Mouse (Mus musculus) limb, embryonic 11.5 days (tissue): Measurements from ENCODE around the gene Slc25a11. TPM values are rescaled to one million over a fixed set of nuclear protein-coding genes. Genes with fewer than 3 reads are reported as not detected.

Experiments used
- ATAC-seq: fragments of 200-750 bp; cut with Nextera tagmentation; 2 replicates; pipeline ENCODE4 v1.8.0; 2017; ENCODE audit warnings: low read depth; ENCODE audit not compliant: insufficient number of reproducible peaks, low FRiP score, low TSS enrichment
- DNase-seq: peaks from one replicate; pipeline ENCODE4 v3.0.0-alpha.2; 2015; ENCODE audit warnings: low spot score
- H3K27ac ChIP-seq: fragments of 300-500 bp; sonication (generic); replicated peaks from 2 replicates; pipeline ENCODE4 v1.5.1; 2014; ENCODE audit warnings: low read depth, mild to moderate bottlenecking, low read length
- H3K27me3 ChIP-seq: fragments of 300-500 bp; sonication (generic); 2 replicates; pipeline ENCODE4 v1.6.1; 2014; ENCODE audit warnings: mild to moderate bottlenecking, low read length, mixed read lengths; ENCODE audit not compliant: control insufficient read depth, insufficient read depth
- H3K36me3 ChIP-seq: fragments of 300-500 bp; sonication (generic); 2 replicates; pipeline ENCODE4 v1.6.1; 2014; ENCODE audit warnings: mild to moderate bottlenecking, low read length, moderate library complexity, mixed read lengths; ENCODE audit not compliant: control insufficient read depth, insufficient read depth
- H3K4me1 ChIP-seq: fragments of 300-500 bp; sonication (generic); 2 replicates; pipeline ENCODE4 v1.6.1; 2014; ENCODE audit warnings: low read length, mixed read lengths; ENCODE audit not compliant: control insufficient read depth, insufficient read depth
- H3K4me2 ChIP-seq: fragments of 300-500 bp; sonication (generic); 2 replicates; pipeline ENCODE4 v1.6.1; 2014; ENCODE audit warnings: low read depth, mild to moderate bottlenecking, moderate library complexity; ENCODE audit not compliant: severe bottlenecking
- H3K4me3 ChIP-seq: fragments of 300-500 bp; sonication (generic); 2 replicates; pipeline ENCODE4 v1.5.1; 2014; ENCODE audit warnings: low read depth, low read length
- H3K9ac ChIP-seq: fragments of 300-500 bp; sonication (generic); 2 replicates; pipeline ENCODE4 v1.6.1; 2014; ENCODE audit warnings: mild to moderate bottlenecking, low read length
- H3K9me3 ChIP-seq: fragments of 300-500 bp; sonication (generic); 2 replicates; pipeline ENCODE4 v1.6.1; 2016; ENCODE audit warnings: low read length; ENCODE audit not compliant: control insufficient read depth
- WGBS: fragments of 180-500 bp; shearing (Covaris S2); extraction: QIAGEN DNeasy Blood & Tissue Kit; methylation state at CpG from one replicate; pipeline ENCODE4 v1.1.7; 2014; 5-methylcytosine and 5-hydroxymethylcytosine counted together
- polyA plus RNA-seq: library from polyadenylated mRNA; unstranded; fragments of >200 nt; fragmentation: Nextera tagmentation; extraction: Ambion mirVana; gene quantifications from 2 replicates; pipeline ENCODE4 v1.2.1, GENCODE M21; 2014

Slc25a11 gene
- polyA plus RNA-seq, 1 experiment from 2014 or later: 148 TPM

DNA sequence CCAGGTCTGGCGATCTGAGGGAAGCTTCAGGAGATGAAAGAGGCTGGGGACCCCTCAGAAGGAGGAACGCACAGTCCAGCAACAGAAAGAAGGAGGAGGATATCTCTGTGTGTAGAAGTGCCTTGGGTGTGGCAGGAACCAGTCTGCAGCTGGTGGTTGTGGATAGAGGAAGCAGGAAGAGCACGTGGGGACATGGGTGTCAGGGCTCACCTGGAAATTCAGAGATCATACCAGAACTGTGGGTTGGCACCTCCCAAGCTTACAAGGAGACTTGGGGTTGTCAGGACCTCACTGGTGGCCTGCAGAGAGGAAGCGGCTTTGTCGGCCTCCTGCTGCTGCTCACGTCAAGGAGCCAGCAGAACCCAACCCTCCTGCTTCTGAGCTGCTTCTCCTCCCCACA is 50.0 kb downstream of the Slc25a11 start:
- no peaks in the 10 kb centered on the region for H3K4me1 ChIP-seq
- no peaks in the 10 kb centered on the region for H3K9me3 ChIP-seq
- ATAC-seq (no peak), DNase-seq (no peak)
- H3K9ac ChIP-seq: no peak overlapping the region
- no peaks in the 10 kb centered on the region for H3K27me3 ChIP-seq
- H3K4me3 ChIP-seq: no peak overlapping the region
- peaks cover 12% of the 10 kb centered on the region; the same call in 1 of the 2 replicates for H3K36me3 ChIP-seq
- no peak overlapping the region for H3K4me2 ChIP-seq
- 85% methylated on average over 6 of the region's 6 CpGs for WGBS
- H3K27ac ChIP-seq: no peak overlapping the region

DNA sequence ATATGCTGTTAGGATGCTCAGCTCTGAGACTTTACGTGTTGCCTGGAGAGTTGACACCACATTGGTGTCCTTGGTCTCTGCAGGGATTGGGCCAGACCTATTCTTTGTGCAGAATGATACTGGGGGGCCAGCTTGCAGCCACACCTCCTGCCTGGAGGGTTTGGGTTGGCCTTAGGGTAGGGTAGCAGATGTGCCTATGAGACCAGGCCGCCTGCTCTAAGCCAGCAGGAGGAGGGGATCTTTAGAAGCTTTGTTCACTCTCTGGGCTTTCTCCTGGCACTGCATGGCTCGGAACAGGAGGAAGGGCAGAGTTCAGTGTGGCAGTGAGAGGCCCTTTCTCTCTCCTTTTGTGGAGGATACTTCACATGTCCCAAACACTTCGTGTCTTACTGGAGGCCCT is 51.2 kb downstream of the Slc25a11 start:
- 73% methylated on average over 4 of the region's 4 CpGs for whole genome bisulfite sequencing
- H3K9ac ChIP-seq: no peak overlapping the region
- H3K27ac ChIP-seq: no peak overlapping the region
- no peak overlapping the region for H3K4me3 ChIP-seq
- no peaks in the 10 kb centered on the region for H3K9me3 ChIP-seq
- no peaks in the 10 kb centered on the region for H3K27me3 ChIP-seq
- H3K4me2 ChIP-seq: no peak overlapping the region
- DNase-seq: no peak
- H3K36me3 ChIP-seq: peaks cover 11% of the 10 kb centered on the region; the same call in 1 of the 2 replicates
- no peaks in the 10 kb centered on the region for H3K4me1 ChIP-seq
- ATAC-seq: no peak

DNA sequence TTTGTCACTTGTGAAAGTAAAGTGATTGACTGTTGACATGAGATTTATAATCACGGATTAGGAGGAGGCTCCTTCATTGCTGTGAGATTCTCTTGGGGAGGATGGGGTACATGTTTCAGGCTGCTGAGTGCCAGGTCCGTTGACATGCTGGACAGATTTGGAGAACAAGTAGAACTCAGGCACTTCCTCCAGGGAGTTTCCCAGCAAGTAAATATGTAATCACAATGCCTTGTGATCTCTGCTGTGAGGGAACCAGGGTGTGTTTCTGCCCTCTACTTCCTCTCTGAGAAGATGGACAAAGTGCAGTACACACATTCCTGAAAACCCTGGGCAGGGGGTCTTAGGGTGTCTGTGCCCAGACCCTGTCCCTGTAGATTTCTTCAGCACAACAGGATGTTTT is 51.6 kb downstream of the Slc25a11 start:
- DNase-seq (no peak), ATAC-seq (no peak)
- no peak overlapping the region for H3K9ac ChIP-seq
- no peak overlapping the region for H3K4me3 ChIP-seq
- WGBS: 78% methylated on average over 2 of the region's 2 CpGs
- no peaks in the 10 kb centered on the region for H3K27me3 ChIP-seq
- no peak overlapping the region for H3K4me2 ChIP-seq
- H3K4me1 ChIP-seq: no peaks in the 10 kb centered on the region
- H3K36me3 ChIP-seq: peaks cover 11% of the 10 kb centered on the region; the same call in 1 of the 2 replicates
- no peaks in the 10 kb centered on the region for H3K9me3 ChIP-seq
- no peak overlapping the region for H3K27ac ChIP-seq

DNA sequence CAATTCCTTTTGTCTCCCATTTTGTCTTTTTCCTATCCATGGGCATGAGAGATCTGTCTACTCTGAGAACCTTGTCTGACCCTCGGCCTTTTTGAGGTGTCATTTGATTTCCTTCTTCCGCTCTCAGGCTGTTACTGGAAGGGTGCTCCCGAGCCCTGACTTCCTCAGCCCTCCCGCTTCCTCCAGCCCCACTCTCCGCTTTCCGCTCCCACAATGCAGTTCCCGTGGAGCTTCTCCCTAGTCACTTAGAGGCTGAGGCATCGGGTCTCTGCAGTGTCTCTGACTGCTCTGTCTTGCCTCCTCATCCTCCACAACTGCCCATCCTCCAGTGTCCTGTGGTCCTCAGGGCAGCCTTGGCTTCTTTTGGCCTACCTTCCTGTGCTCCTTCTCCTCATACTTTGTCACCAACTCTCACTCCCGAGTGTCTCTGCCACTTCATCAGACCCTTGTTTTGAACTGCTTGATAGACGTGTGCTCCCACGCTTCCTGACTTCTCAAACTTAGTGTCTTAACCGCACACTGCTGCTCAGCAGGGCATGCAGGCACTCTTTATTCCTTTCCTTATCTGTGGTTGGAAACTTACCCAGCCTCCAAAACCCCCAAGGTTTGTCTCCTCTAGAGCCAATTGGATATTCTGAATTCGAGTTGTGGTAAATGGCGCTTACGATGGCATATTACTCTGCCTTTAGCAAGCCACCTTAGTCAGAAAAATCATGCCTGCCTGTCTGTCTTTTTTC is 52.9 kb downstream of the Slc25a11 start:
- Histone ChIP-seq H3K4me2 (no peak overlapping the region), H3K27me3 (no peaks in the 10 kb centered on the region), H3K4me1 (no peaks in the 10 kb centered on the region), H3K27ac (no peak overlapping the region), H3K36me3 (peaks cover 9% of the 10 kb centered on the region; the same call in 1 of the 2 replicates), H3K4me3 (no peak overlapping the region), H3K9me3 (no peaks in the 10 kb centered on the region), H3K9ac (no peak overlapping the region)
- DNase-seq (no peak), ATAC-seq (no peak)
- 83% methylated on average over 15 of the region's 15 CpGs for WGBS

Other genes with a start within 250 kb of the Slc25a11 start
- gene Pelp1, start 237.4 kb downstream of the Slc25a11 start, polyA plus RNA-seq: 45.2 and 50.8 TPM in 2 replicates
- 21.9 and 30.3 TPM in 2 replicates for gene Arrb2, start 214.8 kb downstream of the Slc25a11 start, polyA plus RNA-seq
- 46.5 and 50.1 TPM in 2 replicates for gene Med11, start 195.6 kb downstream of the Slc25a11 start, polyA plus RNA-seq
- gene Zmynd15, start 188.0 kb downstream of the Slc25a11 start, polyA plus RNA-seq: 0.15 and 0.41 TPM in 2 replicates
- gene Cxcl16, start 187.5 kb downstream of the Slc25a11 start, polyA plus RNA-seq: 1.0 and 1.4 TPM in 2 replicates
- gene Tm4sf5, start 142.2 kb downstream of the Slc25a11 start, polyA plus RNA-seq: 0.49 and 0.64 TPM in 2 replicates
- gene Vmo1, start 132.9 kb downstream of the Slc25a11 start, polyA plus RNA-seq: 0.55 TPM in 1 of 2 replicates, not detected in the other
- gene Gltpd2, start 128.3 kb downstream of the Slc25a11 start, polyA plus RNA-seq: 0.39 and 0.50 TPM in 2 replicates
- gene Psmb6, start 122.1 kb downstream of the Slc25a11 start, polyA plus RNA-seq: 964 and 999 TPM in 2 replicates
- gene Gm40193, start 114.5 kb downstream of the Slc25a11 start, polyA plus RNA-seq: not detected in 2 replicates
- gene Pld2, start 107.4 kb downstream of the Slc25a11 start, polyA plus RNA-seq: 2.4 and 3.9 TPM in 2 replicates
- gene Mink1, start 84.6 kb downstream of the Slc25a11 start, polyA plus RNA-seq: 21.2 and 22.7 TPM in 2 replicates
- not detected in 2 replicates for gene 4930544D05Rik, start 31.6 kb downstream of the Slc25a11 start, polyA plus RNA-seq
- gene Chrne, start 28.3 kb downstream of the Slc25a11 start, polyA plus RNA-seq: not detected in 2 replicates
- 1.2 and 1.3 TPM in 2 replicates for gene Gp1ba, start 8.4 kb downstream of the Slc25a11 start, polyA plus RNA-seq
- 89.5 and 99.1 TPM in 2 replicates for gene Rnf167, start 244 bp downstream of the Slc25a11 start, polyA plus RNA-seq
- gene Pfn1, start 7.2 kb upstream of the Slc25a11 start, polyA plus RNA-seq: 2,040 and 2,092 TPM in 2 replicates
- 49.4 and 53.3 TPM in 2 replicates for gene Eno3, start 9.7 kb upstream of the Slc25a11 start, polyA plus RNA-seq
- gene Spag7, start 21.9 kb upstream of the Slc25a11 start, polyA plus RNA-seq: 156 and 173 TPM in 2 replicates
- 8.2 and 11.8 TPM in 2 replicates for gene Camta2, start 40.6 kb upstream of the Slc25a11 start, polyA plus RNA-seq
- 0.71 and 0.96 TPM in 2 replicates for gene Inca1, start 52.7 kb upstream of the Slc25a11 start, polyA plus RNA-seq
- gene Kif1c, start 53.1 kb upstream of the Slc25a11 start, polyA plus RNA-seq: 7.2 and 10.2 TPM in 2 replicates
- 5.8 and 6.3 TPM in 2 replicates for gene Zfp3, start 116.7 kb upstream of the Slc25a11 start, polyA plus RNA-seq
- gene Scimp, start 165.1 kb upstream of the Slc25a11 start, polyA plus RNA-seq: not detected in 2 replicates
- 33.0 and 33.8 TPM in 2 replicates for gene Rabep1, start 197.3 kb upstream of the Slc25a11 start, polyA plus RNA-seq